Mouse (Mus musculus): ENCODE results near the gene Arhgap10. TPM values are rescaled to one million over a fixed set of nuclear protein-coding genes. Genes with fewer than 3 reads are reported as not detected.

The Arhgap10 gene
- total RNA-seq, 4 experiments from 2014 or later, result 9.6 to 10.8 (median 10.2) TPM

- DNase-seq (ENCODE audit: low spot score in 2 of 2), result no peak
Observed at GRCm38 (mm10) chr8:77444166-77444870, 73.4 kb downstream of the Arhgap10 start.

- DNase-seq (ENCODE audit: low spot score in 2 of 2), result no peak
Observed at GRCm38 (mm10) chr8:77442452-77442851, 75.3 kb downstream of the Arhgap10 start.

- DNase-seq (ENCODE audit: low spot score in 2 of 2), result no peak
Observed at GRCm38 (mm10) chr8:77440913-77441312, 76.8 kb downstream of the Arhgap10 start.

GRCm38 (mm10) chr8:77440324-77440880, 77.4 kb downstream of the Arhgap10 start:
- no peak for DNase-seq (ENCODE audit: low spot score in 2 of 2)

- DNase-seq (ENCODE audit: low spot score in 2 of 2), result no peak
Observed at GRCm38 (mm10) chr8:77439670-77440069, 78.1 kb downstream of the Arhgap10 start.

- no peak for DNase-seq (ENCODE audit: low spot score in 2 of 2)
Observed at GRCm38 (mm10) chr8:77437807-77438493, 79.8 kb downstream of the Arhgap10 start.

- DNase-seq (ENCODE audit: low spot score in 2 of 2), result no peak
Observed at GRCm38 (mm10) chr8:77436013-77436990, 81.5 kb downstream of the Arhgap10 start.

GRCm38 (mm10) chr8:77433221-77433620, 84.5 kb downstream of the Arhgap10 start:
- no peak for DNase-seq (ENCODE audit: low spot score in 2 of 2)

GRCm38 (mm10) chr8:77432726-77433125, 85.0 kb downstream of the Arhgap10 start:
- DNase-seq (ENCODE audit: low spot score in 2 of 2), result no peak

GRCm38 (mm10) chr8:77428420-77428819, 89.3 kb downstream of the Arhgap10 start:
- DNase-seq (ENCODE audit: low spot score in 2 of 2), result no peak

GRCm38 (mm10) chr8:77428015-77428414, 89.7 kb downstream of the Arhgap10 start:
- DNase-seq (ENCODE audit: low spot score in 2 of 2), result no peak

- DNase-seq (ENCODE audit: low spot score in 2 of 2), result no peak
Observed at GRCm38 (mm10) chr8:77427438-77427837, 90.3 kb downstream of the Arhgap10 start.

- no peak for DNase-seq (ENCODE audit: low spot score in 2 of 2)
Observed at GRCm38 (mm10) chr8:77423850-77424249, 93.9 kb downstream of the Arhgap10 start.

GRCm38 (mm10) chr8:77422632-77423252, 95.0 kb downstream of the Arhgap10 start:
- no peak for DNase-seq (ENCODE audit: low spot score in 2 of 2)

GRCm38 (mm10) chr8:77421596-77421995, 96.2 kb downstream of the Arhgap10 start:
- DNase-seq (ENCODE audit: low spot score in 2 of 2), result no peak

- peak; percentile 40 to 77 for DNase-seq (ENCODE audit: low spot score in 2 of 2)
Observed at GRCm38 (mm10) chr8:77419731-77420130, 98.0 kb downstream of the Arhgap10 start.

- DNase-seq (ENCODE audit: low spot score in 2 of 2), result no peak
Observed at GRCm38 (mm10) chr8:77416738-77417137, 101.0 kb downstream of the Arhgap10 start.

GRCm38 (mm10) chr8:77416034-77416433, 101.7 kb downstream of the Arhgap10 start:
- DNase-seq (ENCODE audit: low spot score in 2 of 2), result no peak

GRCm38 (mm10) chr8:77411262-77411661, 106.5 kb downstream of the Arhgap10 start:
- DNase-seq (ENCODE audit: low spot score in 2 of 2), result no peak

- no peak for DNase-seq (ENCODE audit: low spot score in 2 of 2)
Observed at GRCm38 (mm10) chr8:77410394-77410793, 107.4 kb downstream of the Arhgap10 start.

Data from layer of hippocampus, adult 8-10 months (tissue).